Mouse (Mus musculus) neutrophil, adult 5-6 weeks (primary cell): ENCODE measurements at regions not wholly inside any gene's neighbourhood (a gene's known extent, or its start where the extent isn't known, plus 50 kb on each side); places are given as distances from the start of the nearest gene placed in this dataset.
"Not testable (repeated sequence)": the region's sequence is repeated elsewhere in the genome, so short reads cannot be mapped to it uniquely, and the experiment has no call there.

ENCODE experiments used
- ATAC-seq: fragments of 151-379, 151-347 bp; 2 replicates; pipeline ENCODE4 v1.8.0; 2017; ENCODE audit warnings: mild to moderate bottlenecking, moderate TSS enrichment; ENCODE audit not compliant: insufficient number of reproducible peaks, poor library complexity, low FRiP score, severe bottlenecking; ENCODE audit errors: extremely low read depth

GRCm38 (mm10) chr6:112564119-112564518 is 74.4 kb upstream of the Oxtr start:
- not testable (repeated sequence) for ATAC-seq

- not testable (repeated sequence) for ATAC-seq
These were observed 73.9 kb upstream of the Oxtr start for GRCm38 (mm10) chr6:112563659-112564058.

- ATAC-seq = no peak
These were observed 72.3 kb upstream of the Oxtr start for GRCm38 (mm10) chr6:112562039-112562438.

GRCm38 (mm10) chr6:112561568-112561967 is 71.8 kb upstream of the Oxtr start:
- ATAC-seq = no peak

GRCm38 (mm10) chr6:112559549-112559948 is 69.8 kb upstream of the Oxtr start:
- peak; percentile 49; the same call in 1 of the 2 replicates for ATAC-seq

- ATAC-seq = no peak
These were observed 67.8 kb upstream of the Oxtr start for GRCm38 (mm10) chr6:112557516-112557915.

GRCm38 (mm10) chr6:112556401-112557165 is 66.8 kb upstream of the Oxtr start:
- no peak for ATAC-seq

GRCm38 (mm10) chr6:112554091-112554490 is 64.3 kb upstream of the Oxtr start:
- no peak for ATAC-seq

GRCm38 (mm10) chr6:112553231-112553920 is 63.6 kb upstream of the Oxtr start:
- ATAC-seq = no peak

GRCm38 (mm10) chr6:112552560-112552959 is 62.8 kb upstream of the Oxtr start:
- no peak for ATAC-seq

- no peak for ATAC-seq
These were observed 61.6 kb upstream of the Oxtr start for GRCm38 (mm10) chr6:112551298-112551697.

- no peak for ATAC-seq
These were observed 57.5 kb upstream of the Oxtr start for GRCm38 (mm10) chr6:112547251-112547650.

GRCm38 (mm10) chr6:112546033-112546432 is 56.3 kb upstream of the Oxtr start:
- no peak for ATAC-seq

GRCm38 (mm10) chr6:112544315-112544714 is 54.6 kb upstream of the Oxtr start:
- 0 out of 2 replicates have a peak, but pooled peaks have one; percentile 19 for ATAC-seq

- ATAC-seq = no peak
These were observed 52.9 kb upstream of the Oxtr start for GRCm38 (mm10) chr6:112542692-112543091.
